Mouse (Mus musculus): ENCODE results near the gene Gm20716.

- TF ChIP-seq CTCF (IDR thresholded peaks at IDR 0.05; ENCODE audit: low read depth, low read length) (no peak), EP300 (IDR thresholded peaks at IDR 0.05; ENCODE audit: insufficient read depth, low read depth, low read length) (no peak)
Observed at GRCm38 (mm10) chr2:168167781-168168180, 62.4 kb downstream of the Gm20716 start.

Data from ES-Bruce4 (cell line).